Mouse (Mus musculus): ENCODE measurements around the gene 2610507B11Rik. TPM values are rescaled to one million over a fixed set of nuclear protein-coding genes. Genes with fewer than 3 reads are reported as not detected.

Gene 2610507B11Rik
- polyA plus RNA-seq, 1 experiment from 2014 or later = 57.4 TPM

- no peaks in the 10 kb centered on the region for H3K9me3 ChIP-seq (ENCODE audit: control insufficient read depth, low read length)
- WGBS = 53% methylated on average over 7 of the region's 7 CpGs
- ATAC-seq = no peak
- H3K36me3 ChIP-seq (ENCODE audit: control insufficient read depth, insufficient read depth, low read length) = no peaks in the 10 kb centered on the region; the same call in 1 of the 2 replicates
- H3K4me2 ChIP-seq (ENCODE audit: low read length) = peak overlapping the region; percentile 85
- peak overlapping the region; percentile 99 for H3K27ac ChIP-seq (ENCODE audit: low read depth, low read length)
- peak overlapping the region; percentile 99 for H3K4me3 ChIP-seq (ENCODE audit: low read length)
- no peaks in the 10 kb centered on the region for H3K27me3 ChIP-seq (replicated peaks; ENCODE audit: control insufficient read depth, insufficient read depth, low read length)
- H3K9ac ChIP-seq (ENCODE audit: low read depth, low read length) = peak overlapping the region; percentile 93
- H3K4me1 ChIP-seq (ENCODE audit: control insufficient read depth, insufficient read depth, low read depth, low read length) = peaks cover 38% of the 10 kb centered on the region
These were observed 15.1 kb upstream of the 2610507B11Rik start for GRCm38 (mm10) chr11:78246318-78247011.

GRCm38 (mm10) chr11:78247012-78247348 lies 14.6 kb upstream of the 2610507B11Rik start:
- 81% methylated on average over 3 of the region's 3 CpGs for WGBS
- Histone ChIP-seq H3K27me3 (replicated peaks; ENCODE audit: control insufficient read depth, insufficient read depth, low read length) (no peaks in the 10 kb centered on the region), H3K4me1 (ENCODE audit: control insufficient read depth, insufficient read depth, low read depth, low read length) (peaks cover 38% of the 10 kb centered on the region), H3K9ac (ENCODE audit: low read depth, low read length) (no peak overlapping the region; the same call in 1 of the 2 replicates), H3K27ac (ENCODE audit: low read depth, low read length) (no peak overlapping the region), H3K4me3 (ENCODE audit: low read length) (no peak overlapping the region), H3K4me2 (ENCODE audit: low read length) (peak overlapping the region; percentile 85), H3K36me3 (ENCODE audit: control insufficient read depth, insufficient read depth, low read length) (no peaks in the 10 kb centered on the region; the same call in 1 of the 2 replicates), H3K9me3 (ENCODE audit: control insufficient read depth, low read length) (no peaks in the 10 kb centered on the region)
- ATAC-seq = no peak

- Histone ChIP-seq H3K4me1 (ENCODE audit: control insufficient read depth, insufficient read depth, low read depth, low read length) (peaks cover 35% of the 10 kb centered on the region), H3K4me2 (ENCODE audit: low read length) (no peak overlapping the region), H3K9me3 (ENCODE audit: control insufficient read depth, low read length) (no peaks in the 10 kb centered on the region), H3K27ac (ENCODE audit: low read depth, low read length) (no peak overlapping the region), H3K4me3 (ENCODE audit: low read length) (no peak overlapping the region), H3K9ac (ENCODE audit: low read depth, low read length) (no peak overlapping the region), H3K27me3 (replicated peaks; ENCODE audit: control insufficient read depth, insufficient read depth, low read length) (no peaks in the 10 kb centered on the region), H3K36me3 (ENCODE audit: control insufficient read depth, insufficient read depth, low read length) (peaks cover 5% of the 10 kb centered on the region)
- ATAC-seq = no peak
- 52% methylated on average over 4 of the region's 4 CpGs for WGBS
These were observed 13.8 kb upstream of the 2610507B11Rik start for GRCm38 (mm10) chr11:78247727-78248140.

GRCm38 (mm10) chr11:78256618-78257017 lies 4.9 kb upstream of the 2610507B11Rik start:
- Histone ChIP-seq H3K4me2 (ENCODE audit: low read length) (no peak overlapping the region), H3K36me3 (ENCODE audit: control insufficient read depth, insufficient read depth, low read length) (peaks cover 13% of the 10 kb centered on the region), H3K4me3 (ENCODE audit: low read length) (no peak overlapping the region), H3K9ac (ENCODE audit: low read depth, low read length) (no peak overlapping the region), H3K4me1 (ENCODE audit: control insufficient read depth, insufficient read depth, low read depth, low read length) (no peaks in the 10 kb centered on the region), H3K27ac (ENCODE audit: low read depth, low read length) (no peak overlapping the region), H3K27me3 (replicated peaks; ENCODE audit: control insufficient read depth, insufficient read depth, low read length) (no peaks in the 10 kb centered on the region), H3K9me3 (ENCODE audit: control insufficient read depth, low read length) (no peaks in the 10 kb centered on the region)
- 94% methylated on average over 1 of the region's 1 CpGs for WGBS
- ATAC-seq = no peak

GRCm38 (mm10) chr11:78260489-78261258 lies 878 bp upstream of the 2610507B11Rik start:
- WGBS = 95% methylated on average over 2 of the region's 2 CpGs
- no peak overlapping the region for H3K27ac ChIP-seq (ENCODE audit: low read depth, low read length)
- no peak overlapping the region for H3K9ac ChIP-seq (ENCODE audit: low read depth, low read length)
- H3K9me3 ChIP-seq (ENCODE audit: control insufficient read depth, low read length) = no peaks in the 10 kb centered on the region
- H3K27me3 ChIP-seq (replicated peaks; ENCODE audit: control insufficient read depth, insufficient read depth, low read length) = no peaks in the 10 kb centered on the region
- H3K4me2 ChIP-seq (ENCODE audit: low read length) = peak overlapping the region; percentile 77
- peak overlapping the region; percentile 89 for H3K4me3 ChIP-seq (ENCODE audit: low read length)
- H3K36me3 ChIP-seq (ENCODE audit: control insufficient read depth, insufficient read depth, low read length) = peaks cover 12% of the 10 kb centered on the region
- peaks cover 10% of the 10 kb centered on the region for H3K4me1 ChIP-seq (ENCODE audit: control insufficient read depth, insufficient read depth, low read depth, low read length)
- no peak for ATAC-seq

- Histone ChIP-seq H3K4me1 (ENCODE audit: control insufficient read depth, insufficient read depth, low read depth, low read length) (peaks cover 10% of the 10 kb centered on the region), H3K9me3 (ENCODE audit: control insufficient read depth, low read length) (no peaks in the 10 kb centered on the region), H3K4me3 (ENCODE audit: low read length) (peak overlapping the region; percentile 89), H3K27ac (ENCODE audit: low read depth, low read length) (no peak overlapping the region), H3K27me3 (replicated peaks; ENCODE audit: control insufficient read depth, insufficient read depth, low read length) (no peaks in the 10 kb centered on the region), H3K36me3 (ENCODE audit: control insufficient read depth, insufficient read depth, low read length) (peaks cover 25% of the 10 kb centered on the region), H3K9ac (ENCODE audit: low read depth, low read length) (peak overlapping the region; percentile 43), H3K4me2 (ENCODE audit: low read length) (peak overlapping the region; percentile 77)
- WGBS = 4% methylated on average over 8 of the region's 8 CpGs
- ATAC-seq = no peak
These were observed 998 bp downstream of the 2610507B11Rik start for GRCm38 (mm10) chr11:78262550-78262949.

- H3K4me3 ChIP-seq (ENCODE audit: low read length) = no peak overlapping the region
- ATAC-seq = no peak
- 98% methylated on average over 6 of the region's 6 CpGs for WGBS
- H3K27me3 ChIP-seq (replicated peaks; ENCODE audit: control insufficient read depth, insufficient read depth, low read length) = no peaks in the 10 kb centered on the region
- no peak overlapping the region for H3K27ac ChIP-seq (ENCODE audit: low read depth, low read length)
- H3K36me3 ChIP-seq (ENCODE audit: control insufficient read depth, insufficient read depth, low read length) = peaks cover 46% of the 10 kb centered on the region
- no peak overlapping the region for H3K4me2 ChIP-seq (ENCODE audit: low read length)
- peaks cover 10% of the 10 kb centered on the region for H3K4me1 ChIP-seq (ENCODE audit: control insufficient read depth, insufficient read depth, low read depth, low read length)
- no peak overlapping the region for H3K9ac ChIP-seq (ENCODE audit: low read depth, low read length)
- no peaks in the 10 kb centered on the region for H3K9me3 ChIP-seq (ENCODE audit: control insufficient read depth, low read length)
These were observed 4.0 kb downstream of the 2610507B11Rik start for GRCm38 (mm10) chr11:78265571-78265970.

- Histone ChIP-seq H3K27me3 (replicated peaks; ENCODE audit: control insufficient read depth, insufficient read depth, low read length) (no peaks in the 10 kb centered on the region), H3K4me3 (ENCODE audit: low read length) (no peak overlapping the region), H3K9me3 (ENCODE audit: control insufficient read depth, low read length) (no peaks in the 10 kb centered on the region), H3K36me3 (ENCODE audit: control insufficient read depth, insufficient read depth, low read length) (peaks cover 75% of the 10 kb centered on the region), H3K9ac (ENCODE audit: low read depth, low read length) (no peak overlapping the region), H3K4me1 (ENCODE audit: control insufficient read depth, insufficient read depth, low read depth, low read length) (no peaks in the 10 kb centered on the region), H3K27ac (ENCODE audit: low read depth, low read length) (no peak overlapping the region), H3K4me2 (ENCODE audit: low read length) (no peak overlapping the region)
- 89% methylated on average over 13 of the region's 13 CpGs for WGBS
- no peak for ATAC-seq
These were observed 10.4 kb downstream of the 2610507B11Rik start for GRCm38 (mm10) chr11:78271986-78272385.

- no peak overlapping the region for H3K9ac ChIP-seq (ENCODE audit: low read depth, low read length)
- WGBS = 100% methylated on average over 1 of the region's 1 CpGs
- H3K4me2 ChIP-seq (ENCODE audit: low read length) = no peak overlapping the region
These were observed 14.0 kb downstream of the 2610507B11Rik start for GRCm38 (mm10) chr11:78275596-78275995.

More at GRCm38 (mm10) chr11:78275596-78275995, 14.0 kb downstream of the 2610507B11Rik start:
- no peaks in the 10 kb centered on the region for H3K27me3 ChIP-seq (replicated peaks; ENCODE audit: control insufficient read depth, insufficient read depth, low read length)
- H3K27ac ChIP-seq (ENCODE audit: low read depth, low read length) = no peak overlapping the region
- no peaks in the 10 kb centered on the region for H3K9me3 ChIP-seq (ENCODE audit: control insufficient read depth, low read length)
- H3K36me3 ChIP-seq (ENCODE audit: control insufficient read depth, insufficient read depth, low read length) = peaks cover 81% of the 10 kb centered on the region
- ATAC-seq = no peak
- H3K4me3 ChIP-seq (ENCODE audit: low read length) = no peak overlapping the region
- H3K4me1 ChIP-seq (ENCODE audit: control insufficient read depth, insufficient read depth, low read depth, low read length) = no peaks in the 10 kb centered on the region

Measured in hindbrain, embryonic 16.5 days (tissue).